Mouse (Mus musculus) lung, postnatal 25 days (tissue): ENCODE data around the gene Pias1.

Experiments
- DNase-seq: peaks from one replicate; pipeline ENCODE4 v3.0.0; 2022; ENCODE audit warnings: low spot score

Pias1 gene

DNA sequence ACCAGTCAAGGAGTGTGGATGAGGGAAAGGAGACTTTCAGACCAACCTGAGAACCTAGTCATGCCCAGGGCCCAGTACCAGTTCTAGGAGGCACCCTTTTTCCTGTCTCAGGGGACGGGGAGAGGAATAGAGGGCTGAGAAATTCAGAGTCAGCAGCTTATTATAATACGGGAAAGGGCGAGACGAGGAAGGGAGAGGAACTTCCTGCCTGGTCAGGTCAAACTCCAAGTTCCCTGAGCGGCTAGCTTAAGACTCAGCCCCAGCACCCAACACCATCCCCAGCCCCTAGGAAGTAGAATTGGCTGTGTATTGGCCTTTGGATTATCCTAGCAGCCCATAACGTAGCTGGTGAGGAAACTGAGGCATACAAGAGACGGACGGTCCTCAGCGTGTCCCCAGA is 130.5 kb downstream of the Pias1 start:
- DNase-seq = peak; percentile 35

- no peak for DNase-seq
These were observed 133.2 kb downstream of the Pias1 start for GRCm38 (mm10) chr9:62854483-62854882.

DNA sequence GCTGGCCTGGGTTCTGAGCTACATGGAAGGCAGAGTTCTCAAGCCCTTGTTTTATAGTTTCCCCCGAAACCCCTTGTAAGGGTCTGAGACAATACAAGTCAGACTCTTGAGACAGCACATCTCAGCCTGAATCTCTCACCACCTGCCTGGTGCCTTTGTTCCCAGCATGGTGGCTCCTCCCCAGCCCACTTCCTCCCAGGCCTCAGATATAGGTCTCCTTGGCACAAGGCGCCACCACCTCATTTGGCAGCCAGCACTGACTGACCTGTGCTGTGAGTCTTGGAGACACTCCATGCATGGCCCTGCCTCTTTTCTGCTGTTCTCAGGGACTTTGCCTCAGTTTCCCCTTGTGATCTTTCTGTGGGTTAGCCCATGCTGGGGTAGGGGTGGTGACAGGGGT is 136.2 kb downstream of the Pias1 start:
- DNase-seq = no peak

- no peak for DNase-seq
These were observed 139.1 kb downstream of the Pias1 start for GRCm38 (mm10) chr9:62848641-62849040.

GRCm38 (mm10) chr9:62847694-62848093 is 140.0 kb downstream of the Pias1 start:
- peak; percentile 87 for DNase-seq

DNA sequence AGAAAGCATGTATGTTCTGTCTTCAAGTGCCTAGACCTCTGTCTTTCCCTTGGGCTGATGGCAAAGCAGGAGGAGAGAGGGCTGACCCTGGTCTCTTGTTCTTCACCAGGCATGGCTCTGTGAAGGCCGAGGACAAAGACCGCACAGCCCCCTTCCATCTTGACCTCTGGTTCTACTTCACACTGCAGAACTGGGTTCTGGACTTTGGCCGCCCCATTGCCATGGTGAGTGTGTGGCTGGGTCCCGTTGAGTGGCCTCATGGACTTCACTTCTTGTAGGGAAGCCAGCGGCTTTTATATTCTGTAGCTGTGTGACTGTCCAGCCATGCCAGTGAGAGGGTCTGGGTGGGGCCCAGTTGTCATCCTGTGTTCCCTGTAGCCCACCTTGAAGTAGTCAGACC is 143.3 kb downstream of the Pias1 start:
- no peak for DNase-seq

DNA sequence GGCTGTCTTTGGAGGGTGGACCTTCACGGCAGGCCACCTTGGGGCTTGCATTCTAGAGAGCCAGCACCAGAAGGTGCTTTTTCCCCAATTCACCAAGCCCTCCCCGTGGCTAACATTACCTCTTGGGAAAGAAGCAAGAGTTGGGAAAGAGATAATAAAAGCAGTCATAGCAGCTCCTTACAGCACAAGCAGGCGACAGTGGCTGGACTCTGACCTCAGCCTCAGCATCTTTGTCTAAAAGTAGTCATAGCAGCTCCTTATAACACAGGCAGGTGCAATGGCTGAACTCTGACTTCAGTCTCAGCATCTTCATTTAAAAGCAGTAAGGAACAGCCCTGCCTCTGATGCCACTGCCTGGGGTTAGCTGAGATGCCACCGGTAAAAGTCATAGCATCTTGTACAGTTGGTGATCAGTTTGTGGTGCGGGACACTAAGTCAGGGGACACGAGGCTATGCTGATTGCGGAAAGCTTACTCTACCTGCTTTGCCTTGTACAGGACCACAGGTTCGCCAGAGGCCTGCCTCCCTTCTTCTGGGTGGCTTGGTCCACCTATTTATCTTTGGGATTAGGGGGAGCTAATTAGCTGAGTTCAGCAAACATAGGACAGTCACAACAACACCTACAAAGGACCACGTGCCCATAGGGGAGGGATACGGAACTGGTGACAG is 144.2 kb downstream of the Pias1 start:
- DNase-seq = no peak

- DNase-seq = no peak
These were observed 148.5 kb downstream of the Pias1 start for GRCm38 (mm10) chr9:62839172-62839770.

DNA sequence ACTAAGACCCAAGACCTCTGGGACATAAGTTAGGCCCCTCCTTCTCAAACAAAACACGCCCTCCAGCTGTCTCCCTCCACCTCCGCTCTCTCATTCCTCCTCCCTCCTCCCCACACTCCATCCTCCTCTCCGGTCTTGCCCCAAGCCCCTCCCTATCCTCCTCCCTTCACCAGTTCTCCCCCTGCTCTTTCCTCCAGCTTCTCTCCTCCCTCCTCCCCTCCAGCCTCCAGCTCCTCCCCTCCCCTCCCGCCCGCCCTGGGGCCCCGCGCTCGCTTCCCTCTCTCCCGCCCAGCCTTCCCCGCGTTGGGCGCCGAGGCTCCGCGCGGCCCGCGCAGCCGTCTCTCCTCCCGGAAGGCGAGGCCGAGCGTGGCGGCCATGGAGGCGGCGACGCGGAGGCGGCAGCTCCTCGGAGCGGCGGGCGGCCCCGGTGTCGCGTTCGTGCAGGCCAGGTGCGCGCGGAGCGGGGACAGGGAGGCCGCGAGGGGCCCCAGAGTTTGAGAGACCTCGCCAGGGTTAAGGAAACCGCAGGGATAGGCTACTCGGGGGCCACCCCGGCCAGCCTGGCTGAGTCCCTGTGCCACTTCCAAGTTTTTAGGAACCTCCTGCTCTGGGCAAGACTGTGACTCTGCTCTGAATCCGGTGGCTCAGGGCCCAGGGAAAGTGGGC is 149.1 kb downstream of the Pias1 start, which contains the start of gene Cln6:
Gene Cln6, plus strand, starts transcription at position 280 of the 666 bp plus-strand sequence.
- peak; percentile 89 for DNase-seq

- DNase-seq = no peak
These were observed 149.6 kb downstream of the Pias1 start for GRCm38 (mm10) chr9:62838146-62838505.

GRCm38 (mm10) chr9:62837611-62838010 is 150.1 kb downstream of the Pias1 start:
- no peak for DNase-seq

DNA sequence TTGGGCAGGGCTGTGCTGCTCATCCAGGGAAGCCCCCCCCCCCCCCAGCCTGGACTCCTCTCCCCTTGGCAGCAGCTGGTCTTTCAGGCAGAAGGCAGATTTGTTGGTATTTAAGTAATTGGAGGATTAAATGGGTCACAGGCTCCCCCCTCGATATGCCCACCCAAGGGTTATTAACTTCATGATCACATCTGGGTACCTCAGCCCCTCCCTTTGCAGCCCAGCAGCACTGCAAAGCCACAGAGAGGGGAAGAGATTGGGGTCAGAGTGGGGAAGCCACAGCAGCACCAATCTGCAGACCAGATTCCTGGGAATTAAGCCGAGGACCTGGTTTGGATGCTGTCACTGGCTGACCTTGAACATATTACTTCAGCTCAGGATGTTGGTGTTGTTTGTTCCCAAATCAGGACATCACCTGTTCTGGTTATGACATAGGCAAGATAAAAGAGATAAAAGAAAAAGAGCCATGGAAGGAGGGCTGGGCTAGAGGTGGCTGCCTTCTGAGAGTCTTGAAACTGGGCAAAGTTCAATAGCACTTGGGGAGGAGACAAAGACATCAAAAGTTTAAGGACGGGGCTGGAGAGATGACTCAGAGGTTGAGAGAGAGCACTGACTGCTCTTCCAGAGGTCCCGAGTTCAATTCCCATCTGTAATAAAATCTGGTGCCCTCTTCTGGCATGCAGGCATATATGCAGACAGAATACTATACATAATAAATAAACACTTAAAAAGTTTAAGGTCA is 151.8 kb downstream of the Pias1 start:
- DNase-seq = no peak

DNA sequence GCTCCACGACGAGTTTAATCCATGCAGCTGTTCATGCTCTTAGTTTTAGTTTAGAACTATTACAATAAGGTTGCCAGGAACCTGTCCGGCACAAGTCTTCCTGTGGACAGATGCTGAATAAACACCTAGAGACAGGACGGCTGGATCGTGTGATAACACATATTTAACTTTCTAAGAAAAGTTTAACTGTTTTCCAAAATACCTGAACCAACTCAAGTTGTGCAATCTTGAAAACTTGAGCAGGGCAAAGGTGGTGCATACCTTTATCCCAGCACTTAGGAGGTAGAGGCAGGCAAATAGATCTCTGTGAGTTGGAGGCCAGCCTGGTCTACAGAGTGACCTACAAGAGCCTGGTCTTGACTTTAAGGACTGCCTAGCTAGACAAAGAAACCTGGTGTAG is 152.8 kb downstream of the Pias1 start:
- DNase-seq = no peak

GRCm38 (mm10) chr9:62829877-62830276 is 157.8 kb downstream of the Pias1 start:
- no peak for DNase-seq

- peak; percentile 98 for DNase-seq
These were observed 159.1 kb downstream of the Pias1 start for GRCm38 (mm10) chr9:62828662-62829086.
